In genomic region chr2:135805748-135806685, GRCm38 (mm10) we compare ENCODE assay signal across 18 mouse cellular contexts.
DNase-seq lines count a peak whose midpoint lies in the region; ATAC-seq and TF ChIP-seq lines count a peak whose summit lies in the region.
"Had no signal": no experiment of that assay in that cellular context is flagged by ENCODE, and none has a peak within 500 bp of the region (broad histone marks: within the 10 kb centered on the region; RNA-seq: fewer than 3 reads in every experiment).

No protein-coding gene starts in this region.

- peak; percentile 12 for DNase-seq in kidney, postnatal 0 days (ENCODE audit: low spot score)
- no peak for DNase-seq in kidney, postnatal 25 days
- peak; percentile 44 to 57 for DNase-seq in adrenal gland, postnatal 36 days
- peak; percentile 78 for DNase-seq in cerebellum, adult 9-11 months
- no peak for DNase-seq in lung, postnatal 0 days (ENCODE audit: low spot score)
- no peak for DNase-seq in gastrocnemius, postnatal 25 days
- DNase-seq in testis, postnatal 14 days (ENCODE audit: low spot score): no peak
- DNase-seq: heart, postnatal 10 days; liver, embryonic 13.5 days; right cerebral cortex, adult 18-20 months had no signal

- no peaks in the 10 kb centered on the region for H3K9me3 ChIP-seq in kidney, postnatal 0 days (replicated peaks; ENCODE audit: low read length)
- H3K9me3 ChIP-seq in lung, postnatal 0 days (ENCODE audit: low read length): no peaks in the 10 kb centered on the region
- H3K9me3 ChIP-seq: liver, embryonic 13.5 days; megakaryocyte, embryonic 14.5 days had no signal

- no peak overlapping the region for H3K4me2 ChIP-seq in kidney, postnatal 0 days (ENCODE audit: low read length)
- no peak overlapping the region for H3K4me2 ChIP-seq in lung, postnatal 0 days (replicated peaks; ENCODE audit: low read depth, low read length)
- H3K4me2 ChIP-seq: hindbrain, embryonic 14.5 days; liver, embryonic 13.5 days had no signal

- H3K4me1 ChIP-seq in kidney, postnatal 0 days (replicated peaks; ENCODE audit: insufficient read depth, low read length): 0 out of 2 replicates have a peak, but pooled peaks cover 2% of the 10 kb centered on the region
- no peaks in the 10 kb centered on the region for H3K4me1 ChIP-seq in lung, postnatal 0 days (ENCODE audit: insufficient read depth, low read depth, low read length)
- H3K4me1 ChIP-seq: liver, embryonic 13.5 days had no signal

- H3K9ac ChIP-seq in kidney, postnatal 0 days (ENCODE audit: low read depth, low read length): no peak overlapping the region
- H3K9ac ChIP-seq in lung, postnatal 0 days (replicated peaks; ENCODE audit: low read depth): no peak overlapping the region
- H3K9ac ChIP-seq: hindbrain, embryonic 14.5 days; liver, embryonic 13.5 days had no signal

- H3K36me3 ChIP-seq in kidney, postnatal 0 days (ENCODE audit: insufficient read depth, low read length): no peaks in the 10 kb centered on the region
- H3K36me3 ChIP-seq in lung, postnatal 0 days (ENCODE audit: insufficient read depth, low read length): no peaks in the 10 kb centered on the region
- H3K36me3 ChIP-seq: G1E; liver, embryonic 13.5 days had no signal

- WGBS in kidney, postnatal 0 days: 74% methylated on average over 15 of the region's 15 CpGs
- 74% methylated on average over 15 of the region's 15 CpGs for WGBS in lung, postnatal 0 days

- H3K27ac ChIP-seq in kidney, postnatal 0 days: no peak overlapping the region
- H3K27ac ChIP-seq in lung, postnatal 0 days (ENCODE audit: low read length): no peak overlapping the region
- H3K27ac ChIP-seq: hindbrain, embryonic 14.5 days; layer of hippocampus, adult 2 months; liver, embryonic 13.5 days had no signal

- TF ChIP-seq CTCF in kidney, postnatal 0 days (IDR thresholded peaks at IDR 0.05; ENCODE audit: low read depth): no peak
- TF ChIP-seq CTCF in lung, postnatal 0 days (IDR thresholded peaks at IDR 0.05): no peak

- no peaks in the 10 kb centered on the region for H3K27me3 ChIP-seq in kidney, postnatal 0 days (ENCODE audit: insufficient read depth, low read length)
- H3K27me3 ChIP-seq in lung, postnatal 0 days (replicated peaks; ENCODE audit: insufficient read depth, low read length): no peaks in the 10 kb centered on the region
- H3K27me3 ChIP-seq: liver, embryonic 13.5 days; megakaryocyte, embryonic 14.5 days had no signal

- ATAC-seq in kidney, postnatal 0 days (replicated peaks; ENCODE audit: low FRiP score, low read depth): no peak
- ATAC-seq in lung, postnatal 0 days: no peak
- ATAC-seq: CD4-positive, CD25-positive, alpha-beta regulatory T cell, adult 4 months; forebrain, embryonic 16.5 days; intestine, embryonic 16.5 days; midbrain, embryonic 16.5 days had no signal

- no peak for TF ChIP-seq EP300 in lung, postnatal 0 days (IDR thresholded peaks at IDR 0.05)

- no peak overlapping the region for H3K4me3 ChIP-seq in kidney, postnatal 0 days (replicated peaks; ENCODE audit: low read depth, low read length)
- no peak overlapping the region for H3K4me3 ChIP-seq in lung, postnatal 0 days (ENCODE audit: low read depth, low read length)
- H3K4me3 ChIP-seq: layer of hippocampus, adult 2 months; liver, embryonic 13.5 days; megakaryocyte, embryonic 14.5 days had no signal

Comparison
In these comparisons a context has a peak if more than half of its experiments do, and no peak if none do; other contexts are left out.
1. DNase-seq: peak in kidney, postnatal 0 days (single experiment), adrenal gland, postnatal 36 days (2 of 2) and cerebellum, adult 9-11 months (single experiment); none in kidney, postnatal 25 days (0 of 2), lung, postnatal 0 days (single experiment), gastrocnemius, postnatal 25 days (single experiment) and testis, postnatal 14 days (single experiment).